Mouse (Mus musculus) embryonic facial prominence, embryonic 12.5 days (tissue): ENCODE results near the gene Wbp1l. TPM values are rescaled to one million over a fixed set of nuclear protein-coding genes. Genes with fewer than 3 reads are reported as not detected.
A peak's percentile ranks its signal among the peaks of the same experiment; 100 is the strongest.

Experiments used
- ATAC-seq: fragments of 200-750 bp; cut with Nextera tagmentation; 2 replicates; pipeline ENCODE4 v1.8.0; 2017; ENCODE audit not compliant: insufficient number of reproducible peaks, insufficient read depth, low FRiP score, low TSS enrichment
- H3K27ac ChIP-seq: fragments of 300-500 bp; sonication (generic); 2 replicates; pipeline ENCODE4 v1.5.1; 2016; ENCODE audit warnings: mild to moderate bottlenecking
- H3K27me3 ChIP-seq: fragments of 300-500 bp; sonication (generic); 2 replicates; pipeline ENCODE4 v1.6.1; 2016; ENCODE audit warnings: mild to moderate bottlenecking, moderate library complexity
- H3K36me3 ChIP-seq: fragments of 300-500 bp; sonication (generic); 2 replicates; pipeline ENCODE4 v1.6.1; 2016; ENCODE audit warnings: mild to moderate bottlenecking
- H3K4me1 ChIP-seq: fragments of 300-500 bp; sonication (generic); 2 replicates; pipeline ENCODE4 v1.6.1; 2016
- H3K4me2 ChIP-seq: fragments of 300-500 bp; sonication (generic); replicated peaks from 2 replicates; pipeline ENCODE4 v1.6.1; 2016; ENCODE audit warnings: mild to moderate bottlenecking, moderate library complexity
- H3K4me3 ChIP-seq: fragments of 300-500 bp; sonication (generic); 2 replicates; pipeline ENCODE4 v1.5.1; 2016; ENCODE audit warnings: mild to moderate bottlenecking
- H3K9ac ChIP-seq: fragments of 300-500 bp; sonication (generic); 2 replicates; pipeline ENCODE4 v1.6.1; 2016; ENCODE audit warnings: mild to moderate bottlenecking, moderate library complexity
- H3K9me3 ChIP-seq: fragments of 300-500 bp; sonication (generic); 2 replicates; pipeline ENCODE4 v1.6.1; 2016; ENCODE audit warnings: mild to moderate bottlenecking, moderate library complexity
- WGBS: fragments of 180-500 bp; shearing (Covaris S2); methylation state at CpG from one replicate; pipeline ENCODE4 v1.1.7; 2016; 5-methylcytosine and 5-hydroxymethylcytosine counted together
- polyA plus RNA-seq: library from polyadenylated mRNA; unstranded; fragments of >200 nt; fragmentation: Nextera tagmentation; extraction: Ambion mirVana; gene quantifications from 2 replicates; pipeline ENCODE4 v1.2.1, GENCODE M21; 2016

The Wbp1l gene
- polyA plus RNA-seq, 1 experiment from 2014 or later, result 52.5 TPM

DNA sequence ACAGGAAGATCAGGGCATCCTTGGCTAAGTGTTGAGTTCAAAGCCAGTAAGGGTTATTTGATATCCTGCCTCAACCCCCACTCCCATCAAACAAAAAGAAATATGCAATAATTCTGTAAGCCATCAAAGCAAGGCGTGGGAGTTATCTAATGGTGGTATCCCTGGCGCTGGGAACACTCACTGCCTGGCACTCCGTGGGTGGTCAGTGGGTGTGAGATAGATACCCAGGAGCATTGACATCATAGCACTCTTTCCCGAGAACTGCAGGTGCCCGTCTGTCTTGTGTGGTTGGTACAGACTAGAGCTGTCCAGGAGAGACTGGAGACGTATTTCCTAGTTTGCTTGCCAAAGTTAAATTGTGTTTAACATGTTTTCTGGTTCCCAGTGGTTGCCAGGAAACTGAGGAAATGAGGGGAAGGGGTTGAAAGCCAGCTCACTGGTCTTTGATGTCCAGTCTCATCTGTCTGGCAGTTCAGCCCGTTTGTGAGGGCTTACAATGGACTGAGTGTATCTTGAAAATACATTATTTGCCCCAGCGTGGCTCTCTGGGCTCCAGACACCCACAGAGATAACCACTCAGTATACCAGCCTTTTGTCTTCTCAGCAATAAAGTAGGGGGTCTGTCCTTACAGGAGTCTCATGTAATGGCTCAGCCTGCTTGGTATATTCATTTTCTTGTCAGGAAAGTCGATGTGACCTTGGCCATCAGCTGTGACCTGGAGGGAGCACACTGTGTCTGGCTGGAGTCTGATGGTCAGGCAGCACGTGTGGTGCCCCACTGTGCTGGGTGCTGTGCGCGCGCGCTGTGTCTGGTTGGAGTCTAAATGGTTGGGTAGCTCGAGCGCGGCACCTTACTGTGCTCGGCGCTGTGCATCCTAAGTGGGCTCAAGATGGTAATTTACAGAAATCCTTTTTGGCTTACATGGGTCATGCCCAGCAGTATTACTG lies 22.6 kb downstream of the Wbp1l start:
- Histone ChIP-seq H3K4me3 (no peak overlapping the region), H3K36me3 (peaks cover 12% of the 10 kb centered on the region), H3K27ac (no peak overlapping the region), H3K27me3 (no peaks in the 10 kb centered on the region), H3K4me2 (no peak overlapping the region), H3K4me1 (peaks cover 74% of the 10 kb centered on the region), H3K9me3 (no peaks in the 10 kb centered on the region), H3K9ac (no peak overlapping the region)
- WGBS, result 69% methylated on average over 19 of the region's 19 CpGs
- ATAC-seq, result no peak

DNA sequence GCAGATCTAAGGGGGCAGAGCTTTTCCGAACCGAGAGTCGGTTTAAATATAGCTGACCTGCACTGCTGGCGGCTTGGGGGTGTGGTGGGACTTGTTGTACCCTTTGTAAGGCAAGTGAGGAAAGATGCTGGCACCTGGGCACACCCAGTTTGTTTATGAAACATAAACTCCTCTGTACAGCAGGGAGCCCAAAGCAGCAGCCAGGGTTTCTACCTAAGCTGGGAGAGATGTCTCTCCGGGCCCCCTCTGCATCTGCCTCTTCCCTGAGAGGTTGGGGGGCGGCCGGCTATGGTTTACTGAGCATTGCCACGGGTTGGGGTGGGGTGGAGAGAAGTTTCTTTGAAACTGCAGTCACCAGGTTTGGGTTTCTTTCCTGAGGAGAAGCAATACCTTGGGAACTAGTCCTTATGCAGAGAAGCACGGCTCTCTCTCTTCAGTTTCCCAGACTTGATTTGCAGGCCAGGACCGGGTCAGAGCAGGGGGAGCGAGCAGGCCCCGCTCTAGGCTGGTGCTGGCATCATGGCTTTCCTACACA lies 23.8 kb downstream of the Wbp1l start:
- Histone ChIP-seq H3K27me3 (no peaks in the 10 kb centered on the region), H3K4me1 (peaks cover 73% of the 10 kb centered on the region), H3K4me3 (peak overlapping the region; percentile 30), H3K9me3 (no peaks in the 10 kb centered on the region), H3K36me3 (peaks cover 16% of the 10 kb centered on the region), H3K4me2 (peak overlapping the region; percentile 57), H3K27ac (peak overlapping the region; percentile 88), H3K9ac (peak overlapping the region; percentile 54; the same call in 1 of the 2 replicates)
- 24% methylated on average over 12 of the region's 12 CpGs for WGBS
- ATAC-seq, result no peak; the same call in 1 of the 2 replicates

- H3K9me3 ChIP-seq, result no peaks in the 10 kb centered on the region
- peak; percentile 59; the same call in 1 of the 2 replicates for ATAC-seq
- peaks cover 71% of the 10 kb centered on the region for H3K4me1 ChIP-seq
- 5% methylated on average over 14 of the region's 16 CpGs for WGBS
- H3K4me3 ChIP-seq, result peak overlapping the region; percentile 30
- peak overlapping the region; percentile 57 for H3K4me2 ChIP-seq
- peak overlapping the region; percentile 88 for H3K27ac ChIP-seq
- peaks cover 16% of the 10 kb centered on the region for H3K36me3 ChIP-seq
- H3K27me3 ChIP-seq, result no peaks in the 10 kb centered on the region
- peak overlapping the region; percentile 54 for H3K9ac ChIP-seq
Observed at GRCm38 (mm10) chr19:46623194-46623667, 24.3 kb downstream of the Wbp1l start.

DNA sequence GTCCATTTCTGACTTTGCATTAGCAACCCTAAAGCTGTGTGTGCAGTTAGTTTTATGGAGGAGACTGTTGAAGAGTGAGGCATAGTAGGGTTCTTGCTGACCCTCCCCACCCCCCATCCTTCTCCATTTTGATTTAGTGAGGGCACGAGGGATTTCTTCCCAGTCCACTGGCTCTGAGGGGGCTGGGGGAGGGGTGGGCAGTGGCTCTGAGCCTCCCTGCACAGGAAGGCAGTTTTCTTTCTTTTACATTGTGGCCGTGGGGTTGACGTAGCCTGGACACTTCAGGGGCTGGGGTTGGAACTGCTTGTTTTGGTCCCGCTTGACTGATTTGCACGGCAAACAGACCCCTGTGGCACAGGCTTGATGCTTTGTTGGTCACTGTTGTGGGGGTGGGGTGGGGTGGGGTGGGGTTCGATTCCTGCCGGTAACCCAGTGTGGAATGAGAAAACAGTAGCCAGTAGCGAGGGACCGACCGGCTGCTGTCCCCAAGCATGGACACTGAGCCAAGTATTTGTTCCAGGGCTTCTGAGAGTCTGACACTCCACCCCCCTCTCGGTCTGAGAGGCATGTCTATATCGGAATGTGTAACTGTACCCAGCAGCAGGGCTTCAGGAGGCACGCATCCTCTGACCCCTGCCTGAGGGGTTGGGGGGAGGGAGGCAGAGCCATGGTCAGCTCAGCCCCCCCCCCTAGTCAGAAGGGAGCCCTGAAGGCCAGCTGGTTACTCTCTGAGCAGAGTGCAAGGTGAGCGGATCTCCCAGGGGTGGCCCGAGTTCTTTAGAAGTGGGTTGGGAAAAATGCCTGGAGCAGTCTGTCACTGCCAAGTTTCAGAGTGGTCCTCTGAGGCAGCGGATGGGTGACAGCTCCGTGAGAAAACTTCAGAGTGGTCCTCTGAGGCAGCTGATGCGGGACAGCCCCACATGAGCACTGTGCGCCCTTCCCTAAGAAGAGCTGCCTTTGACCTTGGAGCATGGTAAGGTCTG lies 25.2 kb downstream of the Wbp1l start:
- Histone ChIP-seq H3K4me1 (peaks cover 63% of the 10 kb centered on the region), H3K27me3 (no peaks in the 10 kb centered on the region), H3K4me2 (peak overlapping the region; percentile 57), H3K27ac (peak overlapping the region; percentile 88), H3K9me3 (no peaks in the 10 kb centered on the region), H3K9ac (peak overlapping the region; percentile 54), H3K36me3 (peaks cover 21% of the 10 kb centered on the region), H3K4me3 (peak overlapping the region; percentile 30)
- WGBS, result 12% methylated on average over 19 of the region's 19 CpGs
- ATAC-seq, result 0 out of 2 replicates have a peak, but pooled peaks have one; percentile 24

DNA sequence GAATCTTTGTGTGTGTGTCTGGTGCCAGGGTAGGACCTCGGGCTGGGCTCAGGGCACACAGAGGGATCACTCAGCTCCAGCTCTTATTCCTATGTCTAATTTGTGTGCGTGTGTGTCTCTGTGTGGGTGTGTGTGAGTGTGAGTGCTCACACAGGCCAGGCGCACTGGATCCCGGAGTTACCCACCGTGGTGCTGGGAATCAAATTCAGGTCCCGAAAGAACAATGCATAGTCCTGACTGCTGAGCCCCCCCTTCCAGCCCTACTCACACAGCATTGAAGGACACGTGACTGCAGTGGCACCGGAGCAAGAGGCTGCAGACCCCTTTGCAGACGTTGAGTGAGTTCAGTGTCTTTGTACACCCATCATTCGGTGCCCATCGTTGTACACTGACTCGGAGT lies 26.1 kb downstream of the Wbp1l start:
- no peak overlapping the region for H3K9ac ChIP-seq

GRCm38 (mm10) chr19:46625519-46625918 lies 26.6 kb downstream of the Wbp1l start:
- no peaks in the 10 kb centered on the region for H3K27me3 ChIP-seq
- WGBS, result 55% methylated on average over 10 of the region's 10 CpGs
- H3K4me3 ChIP-seq, result no peak overlapping the region
- H3K9me3 ChIP-seq, result no peaks in the 10 kb centered on the region
- H3K9ac ChIP-seq, result no peak overlapping the region
- no peak overlapping the region for H3K27ac ChIP-seq
- H3K4me1 ChIP-seq, result peaks cover 57% of the 10 kb centered on the region
- no peak for ATAC-seq
- H3K4me2 ChIP-seq, result no peak overlapping the region
- H3K36me3 ChIP-seq, result peaks cover 21% of the 10 kb centered on the region

More for the DNA sequence above, 26.1 kb downstream of the Wbp1l start:
- ATAC-seq, result no peak
- Histone ChIP-seq H3K27ac (peak overlapping the region; percentile 88; the same call in 1 of the 2 replicates), H3K4me2 (peak overlapping the region; percentile 57), H3K27me3 (no peaks in the 10 kb centered on the region), H3K9me3 (no peaks in the 10 kb centered on the region), H3K4me3 (no peak overlapping the region), H3K4me1 (peaks cover 58% of the 10 kb centered on the region), H3K36me3 (peaks cover 21% of the 10 kb centered on the region)
- WGBS, result 89% methylated on average over 12 of the region's 12 CpGs

DNA sequence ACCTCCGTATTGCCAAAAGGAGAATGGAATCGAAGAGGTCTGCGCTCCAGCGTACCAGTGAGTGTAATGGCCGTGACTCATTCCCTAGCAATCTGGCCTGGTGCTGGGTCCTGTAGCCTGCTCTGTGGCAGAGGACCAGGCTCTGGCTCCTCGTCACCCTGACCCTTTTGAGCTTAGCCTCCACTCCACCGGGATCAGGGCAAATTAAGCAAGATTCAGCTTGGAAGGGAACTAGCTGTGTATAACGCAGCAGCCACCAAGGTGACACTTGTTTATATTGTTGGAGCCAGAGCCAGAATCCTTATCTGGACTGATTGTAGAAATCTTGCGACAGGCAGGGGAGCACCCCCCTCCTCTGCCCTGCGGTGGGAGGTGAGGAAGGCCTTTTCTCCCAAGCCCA lies 29.5 kb downstream of the Wbp1l start:
- Histone ChIP-seq H3K9ac (no peak overlapping the region), H3K4me3 (no peak overlapping the region), H3K4me2 (no peak overlapping the region), H3K36me3 (peaks cover 26% of the 10 kb centered on the region), H3K27me3 (no peaks in the 10 kb centered on the region), H3K9me3 (no peaks in the 10 kb centered on the region), H3K4me1 (peaks cover 28% of the 10 kb centered on the region), H3K27ac (no peak overlapping the region)
- no peak for ATAC-seq
- 88% methylated on average over 10 of the region's 10 CpGs for WGBS

- 79% methylated on average over 9 of the region's 9 CpGs for WGBS
- H3K4me1 ChIP-seq, result peaks cover 15% of the 10 kb centered on the region
- ATAC-seq, result no peak
- H3K36me3 ChIP-seq, result peaks cover 24% of the 10 kb centered on the region
- H3K27me3 ChIP-seq, result no peaks in the 10 kb centered on the region
- no peak overlapping the region for H3K4me3 ChIP-seq
- H3K9ac ChIP-seq, result no peak overlapping the region
- no peaks in the 10 kb centered on the region for H3K9me3 ChIP-seq
- H3K4me2 ChIP-seq, result no peak overlapping the region
- H3K27ac ChIP-seq, result 0 out of 2 replicates have a peak overlapping the region, but pooled peaks have one; percentile 24
Observed at GRCm38 (mm10) chr19:46629807-46630206, 30.9 kb downstream of the Wbp1l start.

- H3K4me2 ChIP-seq, result no peak overlapping the region
- H3K27ac ChIP-seq, result no peak overlapping the region
- no peak overlapping the region for H3K4me3 ChIP-seq
- H3K9ac ChIP-seq, result no peak overlapping the region
- H3K36me3 ChIP-seq, result peaks cover 14% of the 10 kb centered on the region
- no peaks in the 10 kb centered on the region for H3K9me3 ChIP-seq
- no peak for ATAC-seq
- WGBS, result 85% methylated on average over 9 of the region's 9 CpGs
- H3K4me1 ChIP-seq, result peaks cover 13% of the 10 kb centered on the region; the same call in 1 of the 2 replicates
- no peaks in the 10 kb centered on the region for H3K27me3 ChIP-seq
Observed at GRCm38 (mm10) chr19:46631637-46632036, 32.8 kb downstream of the Wbp1l start.

DNA sequence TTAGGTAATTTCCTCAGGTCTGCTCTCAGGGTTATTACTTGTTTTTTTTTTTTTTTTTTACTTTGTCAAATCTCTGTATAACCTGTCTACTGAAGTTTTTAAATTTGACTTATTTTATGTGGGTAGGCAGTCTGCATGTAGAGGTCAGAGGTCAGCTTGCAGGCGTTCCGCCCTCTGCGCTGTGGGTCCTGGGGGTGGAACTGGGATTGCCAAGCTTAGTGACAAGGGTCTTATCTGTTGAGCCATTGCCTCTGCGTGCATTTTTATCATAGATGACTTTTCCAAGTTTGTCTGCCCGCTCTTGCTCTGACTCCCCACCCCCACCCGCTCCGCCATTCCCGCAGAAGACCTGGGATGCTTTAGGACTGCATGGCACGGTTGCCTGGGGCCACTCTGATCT lies 36.9 kb downstream of the Wbp1l start:
- no peak for ATAC-seq

DNA sequence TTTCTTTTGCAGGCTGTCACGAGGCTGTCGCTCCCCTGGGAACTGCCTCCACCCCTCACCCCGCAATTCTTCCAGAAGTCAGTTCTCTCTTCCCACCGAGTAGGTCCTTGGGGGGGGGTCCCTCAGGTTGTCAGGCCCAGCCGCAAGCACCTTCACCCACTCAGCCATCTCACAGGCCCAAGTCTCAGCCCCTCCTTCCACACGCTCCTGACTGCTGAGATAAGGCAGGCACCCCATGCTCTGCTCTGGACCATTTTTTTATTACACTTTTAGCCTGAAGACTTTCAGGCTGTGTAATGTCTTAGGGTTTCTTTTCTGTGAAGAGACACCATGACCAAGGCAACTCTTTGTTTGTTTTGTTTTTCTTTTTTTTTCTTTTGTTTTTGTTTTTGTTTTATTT lies 38.7 kb downstream of the Wbp1l start:
- ATAC-seq, result no peak
- peaks cover 46% of the 10 kb centered on the region for H3K4me1 ChIP-seq
- 68% methylated on average over 6 of the region's 6 CpGs for WGBS
- H3K36me3 ChIP-seq, result 0 out of 2 replicates have a peak, but pooled peaks cover 3% of the 10 kb centered on the region
- no peak overlapping the region for H3K4me2 ChIP-seq
- H3K9me3 ChIP-seq, result no peaks in the 10 kb centered on the region
- no peak overlapping the region for H3K27ac ChIP-seq
- H3K9ac ChIP-seq, result no peak overlapping the region
- H3K27me3 ChIP-seq, result no peaks in the 10 kb centered on the region
- H3K4me3 ChIP-seq, result no peak overlapping the region

More for the DNA sequence above, 36.9 kb downstream of the Wbp1l start:
- whole genome bisulfite sequencing, result 58% methylated on average over 9 of the region's 9 CpGs
- no peak overlapping the region for H3K9ac ChIP-seq
- H3K4me1 ChIP-seq, result peaks cover 28% of the 10 kb centered on the region; the same call in 1 of the 2 replicates
- no peaks in the 10 kb centered on the region for H3K9me3 ChIP-seq
- no peaks in the 10 kb centered on the region for H3K27me3 ChIP-seq
- H3K27ac ChIP-seq, result no peak overlapping the region
- H3K36me3 ChIP-seq, result peaks cover 8% of the 10 kb centered on the region; the same call in 1 of the 2 replicates
- no peak overlapping the region for H3K4me2 ChIP-seq
- H3K4me3 ChIP-seq, result no peak overlapping the region
